Mouse (Mus musculus) brain, embryonic 14.5 days (tissue): ENCODE data around the gene Myh14. TPM values are rescaled to one million over a fixed set of nuclear protein-coding genes. Genes with fewer than 3 reads are reported as not detected.

ENCODE experiments used
- DNase-seq: peaks from one replicate; pipeline ENCODE4 v3.0.0-alpha.2; 2011; ENCODE audit warnings: low read depth
- CTCF ChIP-seq: fragments of 200-500 bp; IDR thresholded peaks from 2 replicates; pipeline ENCODE4 v1.5.1; 2012; ENCODE audit warnings: inconsistent platforms, mild to moderate bottlenecking, moderate library complexity, borderline replicate concordance; ENCODE audit not compliant: insufficient read depth, insufficient read length; ENCODE audit errors: extremely low read depth
- POLR2A ChIP-seq: fragments of 200-500 bp; IDR thresholded peaks from 2 replicates; pipeline ENCODE4 v1.6.1; 2012; ENCODE audit warnings: mild to moderate bottlenecking, inconsistent platforms, borderline replicate concordance; ENCODE audit not compliant: poor library complexity, insufficient read depth, insufficient read length, severe bottlenecking; ENCODE audit errors: extremely low read depth
- polyA plus RNA-seq: library from polyadenylated mRNA; depleted of rRNA; stranded (reverse); fragments of >200 nt; gene quantifications from 2 replicates; pipeline ENCODE4 v1.2.3, GENCODE M21; 2012

The Myh14 gene
- polyA plus RNA-seq, 1 experiment, result 1.8 TPM

GRCm38 (mm10) chr7:44584265-44584804 lies 86.3 kb downstream of the Myh14 start:
- no peak for DNase-seq
- TF ChIP-seq CTCF, result no peak

GRCm38 (mm10) chr7:44583146-44583545 lies 87.5 kb downstream of the Myh14 start:
- TF ChIP-seq POLR2A (no peak), CTCF (no peak)

GRCm38 (mm10) chr7:44582709-44583108 lies 87.9 kb downstream of the Myh14 start:
- no peak for DNase-seq
- TF ChIP-seq CTCF (no peak), POLR2A (no peak)

More at GRCm38 (mm10) chr7:44583146-44583545, 87.5 kb downstream of the Myh14 start:
- DNase-seq, result no peak

GRCm38 (mm10) chr7:44581637-44582036 lies 89.0 kb downstream of the Myh14 start:
- DNase-seq, result no peak
- TF ChIP-seq POLR2A, result no peak
- no peak for TF ChIP-seq CTCF

- TF ChIP-seq CTCF (no peak), POLR2A (no peak)
Observed at GRCm38 (mm10) chr7:44576333-44576844, 94.3 kb downstream of the Myh14 start.

GRCm38 (mm10) chr7:44572956-44573484 lies 97.6 kb downstream of the Myh14 start:
- TF ChIP-seq POLR2A, result no peak
- TF ChIP-seq CTCF, result no peak
- DNase-seq, result no peak

More at GRCm38 (mm10) chr7:44576333-44576844, 94.3 kb downstream of the Myh14 start:
- DNase-seq, result no peak

- TF ChIP-seq POLR2A, result no peak
- no peak for TF ChIP-seq CTCF
- DNase-seq, result no peak
Observed at GRCm38 (mm10) chr7:44572213-44572701, 98.4 kb downstream of the Myh14 start, which contains the start of gene Napsa. Gene Napsa (plus strand): TSS chr7:44572380.

- no peak for DNase-seq
- TF ChIP-seq CTCF (no peak), POLR2A (no peak)
Observed at GRCm38 (mm10) chr7:44571811-44572210, 98.8 kb downstream of the Myh14 start.

- TF ChIP-seq POLR2A (no peak), CTCF (no peak)
Observed at GRCm38 (mm10) chr7:44570989-44571388, 99.7 kb downstream of the Myh14 start.

GRCm38 (mm10) chr7:44568803-44569202 lies 101.8 kb downstream of the Myh14 start:
- TF ChIP-seq CTCF (no peak), POLR2A (no peak)

More at GRCm38 (mm10) chr7:44570989-44571388, 99.7 kb downstream of the Myh14 start:
- DNase-seq, result no peak

GRCm38 (mm10) chr7:44565414-44565813 lies 105.2 kb downstream of the Myh14 start:
- TF ChIP-seq CTCF, result no peak
- no peak for TF ChIP-seq POLR2A
- DNase-seq, result no peak

More at GRCm38 (mm10) chr7:44568803-44569202, 101.8 kb downstream of the Myh14 start:
- no peak for DNase-seq

- DNase-seq, result no peak
- no peak for TF ChIP-seq POLR2A
- TF ChIP-seq CTCF, result no peak
Observed at GRCm38 (mm10) chr7:44564486-44564885, 106.2 kb downstream of the Myh14 start.

GRCm38 (mm10) chr7:44563284-44563683 lies 107.4 kb downstream of the Myh14 start:
- DNase-seq, result no peak
- TF ChIP-seq POLR2A (no peak), CTCF (no peak)
